Mouse (Mus musculus) myocyte (in vitro differentiated cells): ENCODE data around the gene Krtcap2.

Experiments
- MAX ChIP-seq: IDR thresholded peaks from one replicate; pipeline ENCODE4 v1.6.1; 2011; ENCODE audit warnings: low read depth, mild to moderate bottlenecking, control low read depth
- MYOD1 ChIP-seq, 3 experiments: IDR thresholded peaks; one replicate each; pipeline ENCODE4 v1.6.1; 2011; ENCODE audit warnings: control low read depth in 2 of 3, low read depth in 2 of 3, mild to moderate bottlenecking in 2 of 3, moderate library complexity in 1 of 3; ENCODE audit not compliant: insufficient read length in 2 of 3, control insufficient read depth in 1 of 3
- POLR2A ChIP-seq: IDR thresholded peaks from one replicate; pipeline ENCODE4 v1.6.1; 2011; ENCODE audit warnings: low read depth, mild to moderate bottlenecking, control low read depth, moderate library complexity; ENCODE audit not compliant: insufficient read length
- POLR2AphosphoS2 ChIP-seq: IDR thresholded peaks from one replicate; pipeline ENCODE4 v1.6.1; 2011; ENCODE audit warnings: low read depth, control low read depth; ENCODE audit not compliant: insufficient read length
- REST ChIP-seq: IDR thresholded peaks from one replicate; pipeline ENCODE4 v1.6.1; 2011; ENCODE audit warnings: mild to moderate bottlenecking, control low read depth, moderate library complexity; ENCODE audit not compliant: insufficient read depth, insufficient read length
- SRF ChIP-seq: IDR thresholded peaks from one replicate; pipeline ENCODE4 v1.6.1; 2011; ENCODE audit warnings: low read depth; ENCODE audit not compliant: control insufficient read depth, insufficient read length
- TCF12 ChIP-seq: IDR thresholded peaks from one replicate; pipeline ENCODE4 v1.6.1; 2011; ENCODE audit warnings: mild to moderate bottlenecking, control low read depth; ENCODE audit not compliant: poor library complexity, insufficient read depth, severe bottlenecking

GRCm38 (mm10) chr3:89210162-89210561 is 35.6 kb upstream of the Krtcap2 start:
- TF ChIP-seq MAX (no peak), REST (no peak), POLR2A (no peak), TCF12 (no peak), MYOD1 (IDR thresholded peaks at IDR 0.05; ENCODE audit: control insufficient read depth in 1 of 3, insufficient read length in 2 of 3, low read depth in 2 of 3) (no peak), SRF (no peak), POLR2AphosphoS2 (no peak)
